Mouse (Mus musculus): ENCODE results near the gene Psd.

- TF ChIP-seq GATA1 (IDR thresholded peaks at IDR 0.05; ENCODE audit: low read length) (no peak), TAL1 (IDR thresholded peaks at IDR 0.05; ENCODE audit: low read length) (no peak)
These were observed 9.4 kb downstream of the Psd start for GRCm38 (mm10) chr19:46317546-46317885.

Measured in erythroblast, embryonic 14.5 days (primary cell).